Mouse (Mus musculus) lung, postnatal 4 days (tissue): ENCODE measurements around the gene Fbxl14.
A peak's percentile ranks its signal among the peaks of the same experiment; 100 is the strongest.

Source experiments
- DNase-seq, 2 experiments: peaks; one replicate each; pipeline ENCODE4 v3.0.0; 2021

Gene Fbxl14

DNA sequence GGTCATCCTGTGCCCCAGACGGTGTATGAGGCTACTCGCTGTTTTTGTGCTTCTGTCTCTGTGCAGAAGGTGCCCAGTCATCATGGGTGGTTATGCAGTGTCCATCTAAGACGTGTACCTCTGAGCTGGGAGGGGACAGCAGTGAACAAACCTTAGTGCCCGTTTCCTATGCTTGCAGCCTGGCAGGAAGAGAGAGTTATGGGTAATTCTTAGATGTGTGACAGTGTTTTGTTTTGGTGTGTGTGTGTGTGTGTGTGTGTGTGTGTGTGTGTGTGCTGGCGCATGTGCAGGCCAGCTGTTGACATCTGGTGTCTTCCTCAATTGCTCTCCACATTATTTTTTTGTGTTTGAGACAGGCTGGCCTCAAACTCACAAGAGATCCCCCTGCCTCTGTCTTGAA, 20.6 kb downstream of the Fbxl14 start:
- peak in 1 of 2 experiments; percentile 33 for DNase-seq

DNA sequence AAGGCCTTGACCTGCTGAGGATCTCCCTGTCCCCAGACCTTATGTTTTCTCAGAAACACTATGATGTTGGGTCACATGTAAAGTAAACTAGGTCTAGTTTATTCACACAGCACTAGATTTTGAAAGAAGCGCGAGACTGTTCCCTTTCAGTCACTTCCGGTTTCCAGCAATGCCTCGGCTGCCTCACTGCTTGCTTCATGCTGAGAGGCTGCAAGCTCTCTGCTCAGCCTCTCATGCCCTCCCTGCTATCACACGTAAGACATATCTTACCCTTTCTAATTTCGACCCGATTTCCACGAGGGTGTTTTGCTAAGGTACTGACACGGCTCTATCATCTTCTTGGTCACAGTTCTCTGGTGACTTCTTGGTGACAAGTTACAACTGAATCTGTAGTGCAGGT, 22.6 kb downstream of the Fbxl14 start:
- DNase-seq = peak; percentile 48 to 52

DNA sequence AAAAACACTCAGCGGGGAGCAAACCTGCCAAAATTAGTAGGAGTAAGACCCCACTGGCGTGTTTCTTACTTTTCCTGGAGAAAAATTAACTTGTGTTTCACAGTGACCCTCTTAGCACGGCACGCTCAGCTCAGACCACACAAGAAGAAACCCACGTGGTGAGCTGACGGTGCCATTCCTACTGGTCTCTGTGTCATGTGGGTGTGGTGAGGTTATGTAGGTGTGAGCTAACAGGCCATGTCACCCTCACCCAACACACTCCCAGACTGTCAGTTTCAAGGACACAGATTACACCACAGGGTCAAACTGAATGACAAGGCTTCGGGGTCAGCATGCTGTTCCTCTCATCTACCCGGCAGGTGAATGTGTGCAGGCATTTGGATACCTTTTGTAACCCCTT, 25.3 kb downstream of the Fbxl14 start:
- DNase-seq = no peak

DNA sequence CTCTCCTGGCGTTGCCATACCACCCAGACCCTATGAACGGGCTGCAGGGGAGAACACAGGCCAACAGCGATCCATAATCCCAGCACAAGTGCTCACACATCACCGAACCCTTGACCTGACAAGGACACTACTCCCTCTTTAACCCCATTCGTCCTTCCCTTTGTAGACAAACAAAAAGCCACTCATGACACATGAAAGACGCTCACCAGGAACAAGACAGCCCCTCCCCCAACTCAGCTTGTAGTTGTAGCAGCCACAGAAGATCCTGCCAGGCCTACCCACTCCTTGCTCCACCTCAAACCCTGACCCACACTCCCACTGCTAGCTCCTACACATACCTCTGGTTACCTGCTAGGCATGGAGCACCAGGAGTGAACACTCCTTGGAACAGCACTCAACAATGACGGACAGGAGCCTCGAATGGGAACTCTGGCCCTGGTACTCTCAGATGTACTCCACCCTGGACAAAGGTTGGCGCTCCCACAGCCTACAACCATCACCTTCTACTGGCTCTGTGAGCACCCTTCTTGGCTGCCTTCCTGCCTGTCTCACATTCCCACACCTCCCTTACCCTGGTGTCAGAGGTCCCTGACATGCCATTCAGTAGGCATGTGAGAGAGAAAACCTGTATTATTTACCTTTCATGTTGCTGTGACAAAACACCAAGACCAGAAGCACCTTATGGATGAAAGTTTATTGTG, 26.2 kb downstream of the Fbxl14 start:
- no peak for DNase-seq

DNA sequence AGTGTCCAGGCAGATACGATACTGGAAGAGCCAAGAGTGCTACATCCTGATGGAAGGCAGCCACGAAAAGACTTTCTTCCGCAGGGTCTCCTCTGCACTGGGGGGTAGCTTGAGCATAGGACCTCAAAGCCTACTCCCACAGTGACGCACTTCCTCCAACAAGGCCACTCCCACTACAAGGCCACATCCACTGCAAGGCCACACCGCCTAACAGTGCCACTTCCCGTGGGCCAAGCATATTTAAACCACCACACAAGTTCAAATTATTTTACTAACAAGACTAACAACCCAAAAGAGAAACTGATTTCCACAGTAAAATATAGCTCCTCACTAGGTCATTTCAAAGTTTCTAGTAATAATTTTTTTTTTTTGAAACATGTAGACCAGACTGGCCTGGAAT, 28.8 kb downstream of the Fbxl14 start:
- no peak for DNase-seq

DNA sequence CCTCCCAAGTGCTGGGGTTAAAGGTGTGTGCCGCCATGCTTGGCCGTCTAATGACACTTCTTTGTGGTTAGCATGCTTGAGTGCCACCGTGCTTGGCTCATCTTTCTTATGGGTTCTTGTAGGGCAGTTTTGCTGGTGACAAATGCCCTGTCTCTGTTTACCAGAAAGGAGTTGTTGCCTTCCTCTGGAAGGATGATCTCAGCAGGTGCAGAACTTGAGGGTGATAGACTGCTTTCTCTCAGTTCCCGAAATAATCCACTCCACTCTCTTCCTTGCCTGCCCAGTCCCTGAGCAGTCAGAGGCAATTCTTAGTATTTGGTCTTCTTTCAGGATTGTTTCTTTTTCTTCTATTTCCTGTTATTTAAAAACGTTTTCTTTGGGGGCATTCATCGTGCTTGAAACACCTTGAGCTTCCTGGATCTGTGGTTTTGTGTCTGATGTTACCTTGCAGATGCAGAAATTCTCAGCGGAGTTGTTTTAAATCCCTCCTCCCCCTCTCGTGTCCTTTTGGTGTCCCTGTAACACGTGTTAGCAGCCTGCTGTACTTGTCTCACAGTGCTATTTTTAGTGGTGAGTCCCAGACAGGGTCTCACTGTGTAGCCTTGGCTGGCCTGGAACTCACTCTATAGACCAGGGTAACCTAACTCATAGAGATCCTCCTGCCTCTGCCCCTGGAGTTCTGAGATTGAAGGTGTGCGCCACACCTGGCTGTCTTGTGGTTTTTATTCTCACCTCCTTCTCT, 29.3 kb downstream of the Fbxl14 start:
- no peak for DNase-seq

DNA sequence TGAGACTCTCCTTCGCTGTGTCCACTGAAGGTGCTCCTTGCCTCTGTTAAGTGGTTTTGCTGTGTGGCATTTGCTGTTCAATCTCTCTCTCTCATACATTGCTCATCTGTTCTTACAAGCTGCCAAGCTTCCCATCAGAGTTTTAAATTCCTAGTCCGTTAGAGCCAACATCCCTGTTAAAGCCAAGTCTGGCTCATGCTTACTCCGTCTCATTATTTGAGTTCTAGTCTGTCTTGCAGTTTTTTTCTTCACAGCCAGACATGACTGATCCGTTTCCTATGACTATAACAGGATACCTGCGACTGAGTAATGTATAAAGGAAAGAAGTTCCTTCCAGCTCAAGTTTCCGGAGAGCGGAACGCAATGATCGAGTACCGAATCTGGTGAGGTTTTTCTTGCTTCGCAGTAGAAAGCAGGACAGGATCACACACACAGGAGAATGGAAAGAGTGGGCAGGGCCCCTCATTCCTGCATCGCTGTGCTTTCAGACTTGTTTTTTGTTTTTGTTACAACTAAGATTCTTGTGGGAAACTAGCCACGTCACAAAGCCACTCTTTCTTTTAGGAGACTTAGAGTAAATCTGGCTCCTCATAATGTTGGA, 30.1 kb downstream of the Fbxl14 start:
- DNase-seq = no peak

DNA sequence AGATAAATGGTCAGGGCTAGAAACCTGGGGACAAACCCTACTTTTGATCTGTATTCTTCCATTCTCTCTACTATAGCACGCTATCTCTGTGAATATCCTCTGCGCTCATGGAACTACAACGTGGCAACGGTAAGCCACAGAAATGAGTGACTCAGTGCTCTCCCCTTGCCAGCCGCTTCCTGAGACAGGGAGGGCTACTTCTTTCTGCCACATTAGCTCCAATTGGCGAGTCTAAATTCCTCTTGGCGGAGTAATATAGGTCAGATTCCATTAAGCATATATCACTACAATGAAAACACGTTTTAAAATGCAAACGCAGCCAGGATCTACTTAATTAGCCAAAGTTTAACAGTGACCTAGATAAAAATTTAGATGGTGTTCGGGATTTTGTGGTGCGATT, 33.2 kb downstream of the Fbxl14 start:
- DNase-seq = no peak

DNA sequence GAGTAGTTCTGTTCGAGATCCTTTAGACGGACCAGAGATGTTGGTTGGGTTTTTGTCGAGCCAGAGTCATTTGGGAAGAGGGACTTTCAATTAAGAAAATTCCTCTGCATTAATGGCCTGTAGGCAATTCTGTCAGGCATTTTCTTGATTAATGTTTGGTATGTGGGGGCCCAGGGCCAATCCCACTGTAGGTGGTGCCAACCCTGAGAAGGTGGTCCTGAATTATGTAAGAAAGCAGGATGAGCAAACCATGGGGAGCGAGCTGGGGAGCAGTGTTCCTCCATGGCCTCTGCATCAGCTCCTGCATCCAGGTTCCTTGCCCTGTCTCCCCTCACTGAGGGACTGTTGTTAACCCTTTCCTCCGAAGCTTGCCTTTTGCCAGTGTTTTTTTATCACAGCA, 34.0 kb downstream of the Fbxl14 start:
- no peak for DNase-seq

DNA sequence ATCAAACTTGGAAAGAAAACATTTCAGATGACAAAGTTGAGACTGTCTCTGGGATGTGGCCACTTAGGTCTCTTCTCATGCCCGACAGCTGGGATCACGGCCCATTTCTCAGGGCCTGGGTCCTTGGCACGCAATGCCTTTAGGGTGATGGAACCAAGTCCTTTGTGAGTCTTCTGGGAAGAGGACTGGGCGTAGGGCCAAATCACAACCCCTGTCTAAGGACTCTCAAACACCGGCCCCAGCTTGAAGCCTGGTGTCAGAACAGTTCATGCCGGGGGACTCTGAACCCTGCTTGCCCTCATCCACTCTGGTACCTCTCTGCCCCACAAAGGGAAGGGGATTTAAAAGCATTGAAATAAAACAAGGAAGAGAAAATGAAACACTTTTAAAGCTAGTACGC, 34.6 kb downstream of the Fbxl14 start:
- DNase-seq = no peak

DNA sequence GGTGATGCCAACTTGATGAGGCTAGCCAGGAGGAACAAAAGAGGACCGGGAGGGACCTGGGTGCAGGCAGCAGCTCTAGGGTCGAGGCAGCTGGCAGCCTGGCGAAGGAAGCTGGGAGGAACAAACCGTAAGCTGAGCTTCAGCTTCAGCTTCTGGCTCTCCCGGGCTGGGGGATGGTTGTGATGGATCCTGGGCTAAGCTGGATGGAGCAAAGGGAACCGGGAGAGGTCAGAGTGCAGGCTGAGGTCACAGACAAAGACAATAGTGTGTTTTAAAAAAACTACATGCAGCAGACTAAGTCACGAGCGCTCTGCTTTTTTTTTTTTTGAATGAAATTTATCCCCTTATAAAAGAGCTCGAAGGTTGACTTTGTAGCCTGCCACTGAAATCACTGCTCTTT, 41.3 kb downstream of the Fbxl14 start:
- DNase-seq = no peak

DNA sequence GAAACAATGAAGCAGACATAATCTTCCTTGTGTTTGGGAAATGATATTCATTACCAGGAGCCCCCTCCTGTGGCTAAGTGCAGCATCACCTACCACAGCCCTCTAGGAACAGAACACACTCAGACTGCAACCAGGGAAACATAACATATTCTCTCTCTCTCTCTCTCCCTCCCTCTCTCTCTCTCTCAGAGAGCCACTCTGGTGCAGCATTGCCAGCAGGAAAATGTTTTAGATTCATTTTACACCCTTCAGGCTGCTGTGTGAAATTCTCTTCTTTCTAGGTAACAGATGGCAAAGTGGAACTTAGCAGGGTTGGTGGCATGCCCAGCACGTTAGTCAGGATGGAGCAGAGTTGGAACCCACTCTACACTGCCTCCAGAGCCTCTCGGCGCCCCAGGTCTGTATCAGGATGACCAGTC, 42.0 kb downstream of the Fbxl14 start:
- no peak for DNase-seq

DNA sequence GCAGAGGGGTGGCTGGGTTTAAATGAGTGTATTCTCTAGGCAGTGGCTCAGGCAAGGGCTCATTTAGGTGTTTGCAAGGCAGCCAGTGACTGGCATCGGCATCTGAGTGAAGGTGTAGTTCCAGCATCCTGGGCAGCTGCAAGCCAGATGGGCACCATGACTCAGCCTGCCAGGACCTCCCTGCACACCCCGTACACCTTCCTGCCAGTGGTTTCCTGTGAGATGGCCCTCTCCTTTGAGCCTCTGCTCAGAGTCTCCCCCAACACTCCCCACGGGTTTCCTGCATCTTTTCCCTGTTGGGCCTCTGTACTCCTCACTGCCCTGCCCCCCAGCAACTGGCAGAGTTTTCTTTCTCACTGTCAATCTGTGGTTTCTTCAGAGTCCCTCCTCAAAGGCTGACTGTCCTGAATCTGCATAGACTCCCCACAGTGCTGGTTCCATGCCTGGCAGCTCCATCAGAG, 42.5 kb downstream of the Fbxl14 start:
- DNase-seq = no peak

DNA sequence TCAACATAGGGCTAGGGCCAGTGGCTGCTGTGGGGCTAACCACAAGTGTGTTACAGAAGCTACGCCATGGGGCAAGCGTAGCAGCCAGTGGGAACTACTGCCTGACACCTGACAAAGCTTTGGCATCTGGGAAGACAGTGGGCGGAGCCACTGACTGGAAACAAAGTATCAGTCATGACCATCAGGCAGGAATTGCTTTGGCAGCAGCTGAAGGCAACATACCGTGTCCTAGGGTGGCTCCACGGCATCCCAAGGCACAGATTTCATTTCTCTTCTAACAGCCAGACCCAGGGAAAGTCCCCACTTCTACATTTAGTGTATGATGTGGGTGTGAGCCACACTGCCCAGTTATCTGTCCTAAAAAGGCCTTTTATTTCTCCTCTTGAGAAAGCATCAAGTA, 47.0 kb downstream of the Fbxl14 start:
- no peak for DNase-seq

DNA sequence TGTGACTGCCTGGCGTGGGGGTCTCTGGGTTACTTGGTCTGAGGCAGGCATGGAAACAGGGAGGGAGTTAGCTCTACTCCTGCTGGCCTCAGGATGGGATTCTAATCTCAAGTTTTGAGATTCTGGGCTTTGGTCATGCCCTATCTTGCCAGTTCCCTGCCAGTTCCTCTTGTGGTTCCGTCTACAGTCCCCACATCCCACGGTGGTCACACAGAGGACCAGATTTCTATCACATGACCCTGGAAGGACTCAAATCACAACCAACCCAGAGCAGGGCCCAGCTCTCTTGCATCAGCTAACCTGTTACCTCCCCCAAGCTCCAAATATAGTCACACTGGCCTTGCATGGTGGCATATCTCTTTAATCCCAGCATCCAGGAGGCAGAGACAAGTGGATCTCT, 50.2 kb downstream of the Fbxl14 start:
- no peak for DNase-seq
